Mouse (Mus musculus) limb, embryonic 12.5 days (tissue): ENCODE data around the gene Set. TPM values are rescaled to one million over a fixed set of nuclear protein-coding genes. Genes with fewer than 3 reads are reported as not detected.
A peak's percentile ranks its signal among the peaks of the same experiment; 100 is the strongest.

Experiments
- ATAC-seq: fragments of 200-750 bp; cut with Nextera tagmentation; 2 replicates; pipeline ENCODE4 v1.8.0; 2017; ENCODE audit warnings: low read depth, moderate TSS enrichment; ENCODE audit not compliant: insufficient number of reproducible peaks, insufficient read depth, low FRiP score, low TSS enrichment
- H3K27ac ChIP-seq: fragments of 300-500 bp; sonication (generic); 2 replicates; pipeline ENCODE4 v1.5.1; 2016; ENCODE audit warnings: mild to moderate bottlenecking, moderate library complexity
- H3K27me3 ChIP-seq: fragments of 300-500 bp; sonication (generic); 2 replicates; pipeline ENCODE4 v1.6.1; 2016; ENCODE audit warnings: mild to moderate bottlenecking, moderate library complexity
- H3K36me3 ChIP-seq: fragments of 300-500 bp; sonication (generic); 2 replicates; pipeline ENCODE4 v1.6.1; 2016; ENCODE audit warnings: mild to moderate bottlenecking, moderate library complexity
- H3K4me1 ChIP-seq: fragments of 300-500 bp; sonication (generic); replicated peaks from 2 replicates; pipeline ENCODE4 v1.6.1; 2016
- H3K4me2 ChIP-seq: fragments of 300-500 bp; sonication (generic); 2 replicates; pipeline ENCODE4 v1.6.1; 2016; ENCODE audit warnings: mild to moderate bottlenecking, moderate library complexity
- H3K4me3 ChIP-seq: fragments of 300-500 bp; sonication (generic); replicated peaks from 2 replicates; pipeline ENCODE4 v1.5.1; 2016; ENCODE audit warnings: mild to moderate bottlenecking
- H3K9ac ChIP-seq: fragments of 300-500 bp; sonication (generic); replicated peaks from 2 replicates; pipeline ENCODE4 v1.6.1; 2016; ENCODE audit warnings: mild to moderate bottlenecking, moderate library complexity
- H3K9me3 ChIP-seq: fragments of 300-500 bp; sonication (generic); 2 replicates; pipeline ENCODE4 v1.6.1; 2016; ENCODE audit warnings: mild to moderate bottlenecking, moderate library complexity
- WGBS: fragments of 180-500 bp; shearing (Covaris S2); methylation state at CpG from one replicate; pipeline ENCODE4 v1.1.7; 2016; 5-methylcytosine and 5-hydroxymethylcytosine counted together
- polyA plus RNA-seq: library from polyadenylated mRNA; unstranded; fragments of >200 nt; fragmentation: Nextera tagmentation; extraction: Ambion mirVana; gene quantifications from 2 replicates; pipeline ENCODE4 v1.2.1, GENCODE M21; 2016

The Set gene
- polyA plus RNA-seq, 1 experiment from 2014 or later: 720 TPM

DNA sequence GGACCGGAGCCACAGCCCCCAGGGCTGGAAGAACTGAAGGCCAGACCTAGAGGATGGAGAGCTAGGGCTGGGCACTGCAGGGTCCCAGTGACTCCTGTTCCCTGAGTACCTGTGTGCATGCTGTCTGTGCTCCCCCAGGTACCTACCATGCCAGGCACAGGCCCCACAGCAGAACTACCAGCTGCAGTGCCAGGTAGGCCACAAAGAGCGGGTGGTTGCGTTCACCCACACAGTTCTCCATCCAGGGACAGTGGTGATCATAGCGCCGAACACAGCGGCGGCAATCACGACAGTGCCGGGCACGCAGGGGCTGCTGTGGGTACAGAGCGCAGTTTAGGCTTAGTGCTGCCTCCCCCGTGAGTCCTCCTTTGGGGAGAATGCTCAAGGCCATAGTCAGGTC lies 34.3 kb downstream of the Set start:
- Histone ChIP-seq H3K27me3 (no peaks in the 10 kb centered on the region), H3K4me3 (no peak overlapping the region), H3K4me1 (peaks cover 22% of the 10 kb centered on the region), H3K9ac (no peak overlapping the region), H3K9me3 (no peaks in the 10 kb centered on the region), H3K27ac (no peak overlapping the region), H3K4me2 (no peak overlapping the region), H3K36me3 (peaks cover 44% of the 10 kb centered on the region)
- ATAC-seq: no peak
- 94% methylated on average over 12 of the region's 12 CpGs for WGBS

DNA sequence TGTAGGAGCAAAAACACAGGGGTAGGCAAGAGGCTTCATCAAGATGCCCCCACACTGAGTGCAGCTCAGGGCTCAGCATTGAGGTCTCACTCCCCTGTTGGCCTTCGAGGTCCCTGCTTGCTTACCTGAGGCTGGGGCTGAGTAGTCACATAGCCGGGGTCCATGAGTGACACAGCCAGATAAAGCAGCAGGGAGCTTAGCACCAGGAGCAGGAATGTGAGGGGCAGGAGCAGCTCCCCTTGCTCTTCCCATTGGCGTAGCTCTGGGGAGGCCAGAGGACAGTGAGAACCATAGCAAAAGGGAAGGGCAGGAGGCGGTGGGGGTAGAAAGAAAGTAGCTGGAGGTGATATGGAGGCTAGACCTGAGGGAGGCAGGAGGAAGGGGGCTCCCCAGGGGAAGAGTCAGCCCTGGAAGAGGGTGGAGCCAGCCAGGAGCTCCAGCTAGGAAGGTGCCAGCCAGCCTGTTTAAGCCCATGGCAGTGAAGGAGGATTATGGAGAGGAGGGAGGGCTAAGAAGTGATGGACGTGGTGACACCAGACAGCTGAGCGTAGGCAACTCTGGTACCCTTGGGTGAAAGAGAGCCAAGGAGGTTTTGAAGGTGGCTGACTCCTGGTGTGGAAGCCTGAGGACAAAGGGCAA lies 35.2 kb downstream of the Set start:
- Histone ChIP-seq H3K4me1 (peaks cover 22% of the 10 kb centered on the region), H3K27me3 (no peaks in the 10 kb centered on the region), H3K36me3 (peaks cover 41% of the 10 kb centered on the region), H3K27ac (no peak overlapping the region), H3K9me3 (no peaks in the 10 kb centered on the region), H3K9ac (peak overlapping the region; percentile 66; the same call in 1 of the 2 replicates), H3K4me2 (peak overlapping the region; percentile 84), H3K4me3 (peak overlapping the region; percentile 63)
- no peak for ATAC-seq
- 52% methylated on average over 6 of the region's 6 CpGs for WGBS

DNA sequence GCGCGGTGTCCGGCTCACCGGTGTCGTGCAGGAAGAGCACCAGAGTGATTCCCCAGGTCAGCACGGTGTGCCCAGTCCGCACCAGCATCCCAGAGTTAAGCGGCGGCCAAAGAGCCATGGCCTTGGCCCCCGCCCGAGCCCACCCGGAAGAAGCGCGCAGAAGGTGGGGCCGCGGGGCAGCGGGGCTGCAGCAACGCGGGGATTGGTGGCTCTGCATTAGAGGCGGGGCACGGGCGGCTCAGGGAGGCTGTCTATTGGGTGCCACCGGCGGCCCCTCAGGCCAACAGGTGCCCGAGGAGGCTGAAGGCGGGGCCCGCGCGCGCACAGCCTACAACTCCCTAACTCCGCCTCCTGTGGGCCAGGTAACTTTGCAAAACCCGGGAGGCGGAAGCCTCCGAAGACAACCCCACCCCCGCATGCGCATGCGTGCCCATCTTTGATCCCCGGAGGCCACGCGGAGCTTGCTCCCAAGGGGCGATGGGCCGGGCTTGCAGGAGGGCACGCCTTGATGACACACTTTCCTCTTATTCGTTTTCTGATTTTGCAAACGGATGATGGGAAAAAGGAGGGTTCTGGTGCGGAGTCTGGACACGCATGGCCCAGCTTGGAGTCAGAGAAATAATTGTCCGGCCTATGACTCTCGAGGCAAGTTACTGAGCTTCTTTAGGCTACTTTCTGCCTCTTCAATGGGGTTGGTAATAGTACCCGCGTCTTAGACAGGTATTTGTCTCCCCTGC lies 36.5 kb downstream of the Set start, which contains the start of gene Zdhhc12:
Zdhhc12 (minus strand) TSS at position 178 of the 737 bp plus-strand sequence.
- H3K4me3 ChIP-seq: peak within 1 kb of the TSS; percentile 63
- H3K4me1 ChIP-seq: peaks cover 22% of the 10 kb centered on the region
- H3K9me3 ChIP-seq: no peaks in the 10 kb centered on the region
- H3K9ac ChIP-seq: peak within 1 kb of the TSS; percentile 66
- H3K27me3 ChIP-seq: no peaks in the 10 kb centered on the region
- whole genome bisulfite sequencing: under 1% methylated on average over 51 of the region's 51 CpGs
- ATAC-seq: peak; percentile 95
- peak within 1 kb of the TSS; percentile 84 for H3K4me2 ChIP-seq
- H3K36me3 ChIP-seq: peaks cover 49% of the 10 kb centered on the region
- peak within 1 kb of the TSS; percentile 23; the same call in 1 of the 2 replicates for H3K27ac ChIP-seq

DNA sequence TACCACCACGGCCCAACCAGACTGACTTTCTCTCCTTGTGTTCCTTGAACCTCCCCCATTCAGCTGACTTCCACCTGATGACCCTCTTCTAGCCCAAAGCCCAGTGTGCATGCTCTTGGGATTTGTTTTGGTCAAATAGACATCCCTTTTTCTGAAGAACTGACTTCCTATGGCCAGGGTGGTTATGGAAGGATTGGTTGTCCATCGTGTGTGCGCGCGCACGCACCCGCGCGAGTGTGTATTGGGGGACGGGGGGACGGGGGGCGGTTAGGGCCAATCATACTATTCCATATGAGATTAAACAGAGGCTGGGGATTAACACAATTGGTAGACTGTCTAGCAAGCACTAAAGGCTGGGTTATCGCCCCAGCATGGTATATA lies 37.0 kb downstream of the Set start:
- WGBS: 3% methylated on average over 13 of the region's 13 CpGs

DNA sequence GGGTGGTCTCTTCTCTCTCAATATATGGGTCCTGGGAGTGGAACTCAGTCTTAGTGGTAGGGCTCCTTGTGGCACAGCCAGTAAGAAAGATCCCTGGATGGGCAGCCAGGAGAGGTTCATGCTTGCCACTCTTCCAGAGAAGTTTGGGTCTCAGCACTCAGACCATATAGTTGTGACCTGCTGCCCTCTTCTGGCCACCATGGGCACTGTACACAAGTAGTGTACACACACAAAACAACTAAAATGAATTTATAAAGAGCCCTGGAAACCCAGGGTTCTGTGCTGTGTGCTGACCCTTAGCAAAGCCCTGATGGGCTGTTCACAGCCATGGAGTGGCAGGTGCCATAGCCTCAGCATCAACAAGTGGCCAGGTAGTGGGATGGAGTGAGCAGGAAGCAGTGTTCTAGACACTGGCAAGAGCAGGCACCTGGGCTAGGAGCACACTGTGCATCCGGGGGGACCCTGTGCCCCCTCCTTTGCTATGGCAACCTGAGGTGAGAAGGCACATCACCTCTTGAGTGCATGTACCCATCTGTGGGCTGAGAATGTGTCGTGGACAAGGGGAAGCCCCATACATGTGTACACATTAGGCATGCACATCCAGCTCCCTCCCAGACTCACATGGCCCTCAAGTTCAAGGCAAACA lies 38.8 kb downstream of the Set start:
- Histone ChIP-seq H3K9ac (no peak overlapping the region), H3K4me3 (no peak overlapping the region), H3K27ac (no peak overlapping the region), H3K4me1 (peaks cover 22% of the 10 kb centered on the region), H3K36me3 (peaks cover 59% of the 10 kb centered on the region), H3K27me3 (no peaks in the 10 kb centered on the region), H3K4me2 (no peak overlapping the region), H3K9me3 (no peaks in the 10 kb centered on the region)
- WGBS: 79% methylated on average over 2 of the region's 2 CpGs
- ATAC-seq: no peak

More for the DNA sequence above, 37.0 kb downstream of the Set start:
- peak overlapping the region; percentile 84 for H3K4me2 ChIP-seq
- peak overlapping the region; percentile 60 for H3K9ac ChIP-seq
- H3K4me1 ChIP-seq: peaks cover 22% of the 10 kb centered on the region
- peak overlapping the region; percentile 5; the same call in 1 of the 2 replicates for H3K27ac ChIP-seq
- peak overlapping the region; percentile 63 for H3K4me3 ChIP-seq
- no peaks in the 10 kb centered on the region for H3K27me3 ChIP-seq
- ATAC-seq: 0 out of 2 replicates have a peak, but pooled peaks have one; percentile 1
- peaks cover 55% of the 10 kb centered on the region for H3K36me3 ChIP-seq
- H3K9me3 ChIP-seq: no peaks in the 10 kb centered on the region

DNA sequence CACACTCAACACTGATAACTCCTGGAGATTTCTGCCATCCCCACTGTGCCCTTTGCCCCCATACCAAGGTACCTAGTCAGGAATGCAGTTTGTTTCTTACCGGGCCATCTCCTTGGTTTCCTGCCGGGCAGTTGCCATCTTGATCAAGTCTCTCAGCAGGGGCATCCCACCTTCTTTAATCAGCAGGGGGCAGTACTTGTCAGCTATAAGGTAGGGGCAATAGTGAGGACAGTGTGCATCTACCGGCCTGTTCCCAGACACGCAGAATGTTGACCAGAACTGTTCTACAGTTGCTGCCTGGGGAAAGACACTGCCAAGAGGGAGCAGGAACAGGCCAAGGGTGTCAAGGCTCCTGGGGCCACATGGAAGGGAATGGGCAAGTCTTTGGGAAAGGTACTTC lies 43.0 kb downstream of the Set start:
- ATAC-seq: no peak
- H3K36me3 ChIP-seq: peaks cover 87% of the 10 kb centered on the region
- H3K4me2 ChIP-seq: no peak overlapping the region
- H3K27me3 ChIP-seq: no peaks in the 10 kb centered on the region
- no peaks in the 10 kb centered on the region for H3K9me3 ChIP-seq
- H3K4me1 ChIP-seq: 0 out of 2 replicates have a peak, but pooled peaks cover 1% of the 10 kb centered on the region
- 77% methylated on average over 4 of the region's 4 CpGs for WGBS
- H3K27ac ChIP-seq: no peak overlapping the region
- no peak overlapping the region for H3K4me3 ChIP-seq
- no peak overlapping the region for H3K9ac ChIP-seq

DNA sequence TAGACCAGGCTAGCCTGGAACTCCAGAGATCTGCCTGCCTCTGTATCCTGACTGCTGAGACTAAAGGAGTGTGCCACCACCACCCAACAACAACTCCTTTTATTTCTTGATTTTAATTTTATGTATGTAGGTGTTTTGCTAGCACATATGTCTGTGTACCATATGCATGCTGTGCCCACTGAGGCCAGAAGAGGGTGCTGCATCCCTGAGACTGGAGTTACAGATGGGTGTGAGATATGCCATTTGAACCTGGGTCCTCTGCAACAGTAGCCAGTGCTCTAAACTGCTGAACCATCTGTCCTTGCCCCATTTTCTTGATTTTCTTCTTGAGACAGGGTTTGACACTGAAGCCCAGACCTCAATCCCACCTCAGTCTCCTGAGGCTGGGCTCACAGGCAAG lies 49.2 kb downstream of the Set start:
- Histone ChIP-seq H3K4me1 (no peaks in the 10 kb centered on the region), H3K9me3 (no peaks in the 10 kb centered on the region), H3K27me3 (no peaks in the 10 kb centered on the region), H3K9ac (no peak overlapping the region), H3K4me2 (no peak overlapping the region), H3K27ac (no peak overlapping the region), H3K4me3 (no peak overlapping the region), H3K36me3 (peaks cover 98% of the 10 kb centered on the region)
- ATAC-seq: no peak

DNA sequence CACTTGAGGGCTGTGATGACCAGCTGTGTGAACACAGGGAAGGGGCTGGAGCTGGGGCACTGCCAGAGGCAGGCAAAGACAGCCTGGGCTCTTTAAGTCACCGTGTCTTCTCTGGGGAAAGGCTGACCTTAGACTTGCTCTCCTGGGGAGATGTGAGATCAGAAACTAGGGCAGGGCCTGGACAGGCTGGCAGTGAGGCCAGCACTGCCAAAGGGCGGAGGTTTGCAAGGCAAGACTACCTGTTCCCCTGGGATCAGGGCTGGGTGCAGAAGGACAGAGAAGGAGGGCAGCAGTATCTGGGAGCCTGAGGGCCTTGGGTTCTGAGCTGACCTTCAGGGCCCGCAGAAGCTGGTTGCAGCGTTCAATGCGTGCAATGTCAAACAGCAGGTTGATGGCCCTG lies 50.5 kb downstream of the Set start:
- WGBS: 91% methylated on average over 5 of the region's 5 CpGs
- Histone ChIP-seq H3K9me3 (no peaks in the 10 kb centered on the region), H3K27me3 (no peaks in the 10 kb centered on the region), H3K27ac (no peak overlapping the region), H3K36me3 (peaks cover 98% of the 10 kb centered on the region), H3K4me3 (no peak overlapping the region), H3K9ac (no peak overlapping the region), H3K4me2 (no peak overlapping the region), H3K4me1 (no peaks in the 10 kb centered on the region)
- ATAC-seq: no peak

DNA sequence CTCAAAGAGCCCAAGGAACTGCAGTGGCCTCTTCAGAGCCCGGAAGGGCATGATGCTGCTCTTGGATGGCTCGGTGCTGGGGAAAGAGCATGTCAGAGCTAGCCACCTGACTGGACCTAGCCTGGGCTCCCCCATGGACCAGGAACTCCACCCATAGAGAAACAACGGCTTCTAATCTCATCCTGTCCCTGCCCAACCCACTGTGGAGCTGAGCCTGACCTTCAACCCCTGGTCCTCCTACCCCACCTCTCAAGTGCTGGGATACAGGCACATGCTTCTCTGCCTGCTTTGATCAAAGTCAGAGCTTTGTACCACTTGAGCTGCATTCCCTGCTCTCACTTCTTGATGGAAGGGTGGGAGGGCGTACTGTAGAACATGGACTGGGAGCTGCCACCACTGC lies 51.1 kb downstream of the Set start:
- Histone ChIP-seq H3K27ac (no peak overlapping the region), H3K9ac (no peak overlapping the region), H3K4me1 (no peaks in the 10 kb centered on the region), H3K4me2 (no peak overlapping the region), H3K4me3 (no peak overlapping the region), H3K9me3 (no peaks in the 10 kb centered on the region), H3K27me3 (no peaks in the 10 kb centered on the region), H3K36me3 (peaks cover 98% of the 10 kb centered on the region)
- WGBS: 94% methylated on average over 4 of the region's 4 CpGs
- no peak for ATAC-seq

DNA sequence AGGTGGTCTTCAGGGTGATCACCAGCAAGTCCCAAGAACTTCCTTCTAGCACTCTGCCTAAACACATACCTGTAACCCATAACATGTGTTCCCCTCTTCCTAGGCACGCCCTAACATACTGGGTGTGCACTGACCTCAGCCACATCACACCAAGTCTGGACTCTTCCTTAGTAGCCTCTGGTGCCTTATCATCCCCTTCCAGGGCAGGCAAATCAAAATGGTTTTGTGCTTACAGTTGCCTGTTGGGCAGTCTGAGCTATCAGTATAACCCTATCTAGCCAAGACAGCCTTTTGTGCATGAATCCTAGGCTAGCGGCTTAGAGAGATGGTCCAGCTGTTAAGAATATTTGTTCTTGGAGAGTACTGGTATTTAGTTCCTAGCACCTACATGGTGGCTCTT lies 54.3 kb downstream of the Set start:
- Histone ChIP-seq H3K27ac (no peak overlapping the region), H3K9ac (no peak overlapping the region), H3K9me3 (no peaks in the 10 kb centered on the region), H3K4me3 (no peak overlapping the region), H3K36me3 (peaks cover 77% of the 10 kb centered on the region), H3K4me2 (no peak overlapping the region), H3K27me3 (no peaks in the 10 kb centered on the region), H3K4me1 (no peaks in the 10 kb centered on the region)
- no peak for ATAC-seq
- 92% methylated on average over 2 of the region's 2 CpGs for WGBS

DNA sequence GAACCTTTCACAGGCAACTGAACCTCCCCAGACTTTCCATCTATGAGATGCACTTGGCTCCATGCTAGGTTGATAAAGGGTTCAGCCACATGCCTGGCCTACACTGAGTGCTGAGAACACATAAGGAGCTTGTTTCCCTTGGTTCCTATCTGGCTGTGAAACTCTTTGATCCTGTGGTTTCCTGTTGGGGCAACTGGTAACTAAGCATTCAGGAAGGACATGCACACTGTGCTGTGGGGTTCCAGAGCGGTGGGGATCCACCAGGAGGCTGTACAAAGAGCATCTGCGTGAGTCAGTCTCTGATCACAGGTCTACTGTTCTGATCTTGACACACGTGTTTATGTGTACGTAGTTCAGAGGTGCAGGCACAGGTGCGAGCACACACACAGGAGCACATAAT lies 55.4 kb downstream of the Set start:
- peaks cover 67% of the 10 kb centered on the region for H3K36me3 ChIP-seq

More for the DNA sequence above, 55.4 kb downstream of the Set start:
- no peaks in the 10 kb centered on the region for H3K9me3 ChIP-seq
- H3K27ac ChIP-seq: no peak overlapping the region
- 97% methylated on average over 5 of the region's 5 CpGs for WGBS
- no peak overlapping the region for H3K9ac ChIP-seq
- H3K4me2 ChIP-seq: no peak overlapping the region
- no peak overlapping the region for H3K4me3 ChIP-seq
- no peak for ATAC-seq
- H3K27me3 ChIP-seq: no peaks in the 10 kb centered on the region
- H3K4me1 ChIP-seq: no peaks in the 10 kb centered on the region
